Mouse (Mus musculus): ENCODE data around the gene 2410015M20Rik.
A peak's percentile ranks its signal among the peaks of the same experiment; 100 is the strongest.

Gene 2410015M20Rik

GRCm38 (mm10) chr17:56572154-56572553 is 37.4 kb downstream of the 2410015M20Rik start:
- DNase-seq (ENCODE audit: low read depth): no peak

DNA sequence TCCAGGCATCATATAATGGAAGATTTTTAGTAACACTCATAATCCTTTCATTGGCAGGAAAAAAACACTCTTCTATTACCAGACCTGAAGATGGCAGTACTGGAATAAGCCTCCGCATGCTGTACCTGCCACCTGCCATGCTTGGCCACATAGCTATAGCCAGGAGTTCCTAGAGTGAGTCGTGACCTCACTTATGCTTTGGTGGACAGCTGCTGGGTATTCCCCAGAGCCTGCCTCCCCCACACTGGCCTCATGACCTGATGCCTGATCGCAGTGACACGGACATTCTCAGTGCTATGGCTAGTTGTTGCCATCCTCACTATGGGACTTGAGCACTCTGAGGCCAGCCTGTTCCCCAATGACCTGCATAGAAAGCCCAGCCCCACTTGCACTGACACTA is 39.3 kb downstream of the 2410015M20Rik start:
- DNase-seq (ENCODE audit: low read depth): no peak

- DNase-seq (ENCODE audit: low read depth): no peak
Measured at GRCm38 (mm10) chr17:56567370-56567769, 42.2 kb downstream of the 2410015M20Rik start.

DNA sequence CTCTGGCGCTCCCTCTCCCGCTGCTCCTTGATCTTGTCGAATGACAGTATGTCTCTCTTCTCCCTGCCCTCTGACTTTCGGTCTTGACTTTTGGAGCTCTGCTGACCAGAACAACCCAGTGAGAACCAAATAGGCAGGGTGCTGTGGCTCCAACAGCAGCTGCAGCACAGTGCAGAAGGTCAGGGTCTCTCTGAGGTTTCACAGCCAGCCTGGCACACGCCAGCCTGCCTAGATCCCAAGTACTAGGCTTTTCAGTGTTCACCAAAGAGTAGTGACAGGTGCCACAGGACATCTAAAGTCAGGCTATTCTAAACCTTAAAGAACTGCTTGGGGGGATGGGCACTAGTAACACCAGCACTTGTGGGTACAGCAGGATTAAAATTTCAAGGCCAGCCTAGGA is 42.7 kb downstream of the 2410015M20Rik start:
- no peak for DNase-seq (ENCODE audit: low read depth)

GRCm38 (mm10) chr17:56566293-56566692 is 43.3 kb downstream of the 2410015M20Rik start:
- no peak for DNase-seq (ENCODE audit: low read depth)

DNA sequence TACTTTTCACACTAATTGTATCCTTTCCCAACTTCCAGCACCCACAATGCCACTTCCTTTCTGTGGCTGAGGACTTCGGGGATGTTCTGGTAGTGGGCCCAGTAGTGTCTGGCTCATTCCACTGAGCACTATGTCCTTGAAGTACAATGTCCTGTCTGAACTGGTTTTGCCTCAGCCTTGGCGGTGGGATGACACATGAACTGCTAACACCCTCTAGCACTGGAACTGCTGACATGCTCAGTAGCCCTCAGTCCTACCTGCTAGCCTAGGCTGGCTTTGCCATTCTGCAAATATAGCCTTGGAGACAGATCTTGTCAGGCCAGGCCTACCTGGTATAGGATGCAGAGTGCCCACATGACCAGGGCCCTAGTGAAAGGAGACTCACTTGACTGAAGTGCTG is 47.7 kb downstream of the 2410015M20Rik start:
- no peak for DNase-seq (ENCODE audit: low read depth)

DNA sequence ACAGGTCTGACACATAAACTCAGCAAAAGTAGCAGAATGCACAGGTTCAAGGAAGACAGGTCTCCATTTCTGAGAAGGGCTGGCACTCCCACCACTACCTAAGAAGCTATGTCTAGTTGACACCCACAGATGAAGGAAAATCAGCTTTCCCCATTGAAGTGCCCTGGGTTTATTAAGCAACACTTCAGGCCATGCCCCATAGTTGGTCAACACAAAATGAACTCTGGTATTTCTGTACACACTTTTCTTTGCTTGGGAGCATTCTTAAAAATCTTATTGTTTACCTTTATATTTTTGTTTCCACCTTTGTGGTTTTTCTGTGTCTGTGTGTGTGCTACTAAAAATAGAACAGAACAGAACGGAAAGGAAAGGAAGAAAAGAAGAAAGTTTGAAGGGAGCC is 49.4 kb downstream of the 2410015M20Rik start:
- no peak for DNase-seq (ENCODE audit: low read depth)

DNA sequence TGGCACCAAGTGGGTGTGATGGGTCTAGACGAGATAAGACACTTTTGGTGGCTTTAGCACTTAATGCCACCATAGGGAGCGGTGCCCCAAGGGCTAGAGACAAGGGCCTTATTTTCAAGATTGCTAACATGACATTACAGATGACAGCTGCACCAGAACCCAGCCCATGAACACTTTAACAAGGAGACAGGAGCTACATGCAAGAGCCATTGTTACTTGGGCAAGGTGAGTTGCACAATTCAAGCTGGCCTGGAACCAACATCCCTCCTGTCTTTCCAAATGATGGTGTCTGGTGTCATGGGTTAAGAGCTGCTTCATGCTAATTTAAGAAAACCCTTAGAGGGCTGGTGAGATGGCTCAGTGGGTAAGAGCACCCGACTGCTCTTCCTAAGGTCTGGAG is 50.2 kb downstream of the 2410015M20Rik start:
- DNase-seq (ENCODE audit: low read depth): no peak

GRCm38 (mm10) chr17:56558448-56558847 is 51.1 kb downstream of the 2410015M20Rik start:
- peak; percentile 82 for DNase-seq (ENCODE audit: low read depth)
